Mouse (Mus musculus) forebrain, embryonic 14.5 days (tissue): ENCODE data around the gene Cbx7. TPM values are rescaled to one million over a fixed set of nuclear protein-coding genes. Genes with fewer than 3 reads are reported as not detected.

Experiments
- ATAC-seq: fragments of 200-750 bp; cut with Nextera tagmentation; 2 replicates; pipeline ENCODE4 v1.8.0; 2017; ENCODE audit warnings: mild to moderate bottlenecking, moderate library complexity
- DNase-seq: peaks from one replicate; pipeline ENCODE4 v3.0.0-alpha.2; 2015; ENCODE audit warnings: low spot score
- H3K27ac ChIP-seq: fragments of 300-500 bp; sonication (generic); 2 replicates; pipeline ENCODE4 v1.5.1; 2014; ENCODE audit warnings: low read depth, mild to moderate bottlenecking, control low read depth, low read length, moderate library complexity
- H3K27me3 ChIP-seq: fragments of 300-500 bp; sonication (generic); replicated peaks from 2 replicates; pipeline ENCODE4 v1.6.1; 2014; ENCODE audit warnings: low read length, control low read depth, mixed read lengths; ENCODE audit not compliant: control insufficient read depth, insufficient read depth
- H3K36me3 ChIP-seq: fragments of 300-500 bp; sonication (generic); 2 replicates; pipeline ENCODE4 v1.6.1; 2014; ENCODE audit warnings: low read length, control low read depth; ENCODE audit not compliant: control insufficient read depth, insufficient read depth
- H3K4me1 ChIP-seq: fragments of 300-500 bp; sonication (generic); 2 replicates; pipeline ENCODE4 v1.6.1; 2014; ENCODE audit warnings: antibody characterized with exemption, low read length, control low read depth; ENCODE audit not compliant: control insufficient read depth, insufficient read depth
- H3K4me2 ChIP-seq: fragments of 300-500 bp; sonication (generic); 2 replicates; pipeline ENCODE4 v1.6.1; 2014; ENCODE audit warnings: mild to moderate bottlenecking, control low read depth, low read length
- H3K4me3 ChIP-seq: fragments of 300-500 bp; sonication (generic); 2 replicates; pipeline ENCODE4 v1.5.1; 2014; ENCODE audit warnings: low read depth, low read length, control low read depth
- H3K9ac ChIP-seq: fragments of 300-500 bp; sonication (generic); 2 replicates; pipeline ENCODE4 v1.6.1; 2014; ENCODE audit warnings: mild to moderate bottlenecking, low read length, control low read depth, moderate library complexity
- H3K9me3 ChIP-seq: fragments of 300-500 bp; sonication (generic); replicated peaks from 2 replicates; pipeline ENCODE4 v1.6.1; 2016; ENCODE audit warnings: low read length, control low read depth, mixed read lengths; ENCODE audit not compliant: control insufficient read depth
- WGBS: fragments of 180-500 bp; shearing (Covaris S2); extraction: QIAGEN DNeasy Blood & Tissue Kit; methylation state at CpG from one replicate; pipeline ENCODE4 v1.1.7; 2014; 5-methylcytosine and 5-hydroxymethylcytosine counted together
- polyA plus RNA-seq: library from polyadenylated mRNA; unstranded; fragments of >200 nt; fragmentation: Nextera tagmentation; extraction: Ambion mirVana; gene quantifications from 2 replicates; pipeline ENCODE4 v1.2.1, GENCODE M21; 2014

Cbx7 gene
- polyA plus RNA-seq, 1 experiment from 2014 or later = 1.6 TPM

- H3K36me3 ChIP-seq = no peaks in the 10 kb centered on the region
- H3K4me2 ChIP-seq = no peak overlapping the region
- no peak overlapping the region for H3K27ac ChIP-seq
- DNase-seq (no peak), ATAC-seq (no peak)
- peaks cover under 1% of the 10 kb centered on the region; the same call in 1 of the 2 replicates for H3K27me3 ChIP-seq
- H3K4me1 ChIP-seq = 0 out of 2 replicates have a peak, but pooled peaks cover 2% of the 10 kb centered on the region
- no peak overlapping the region for H3K4me3 ChIP-seq
- H3K9ac ChIP-seq = no peak overlapping the region
- H3K9me3 ChIP-seq = no peaks in the 10 kb centered on the region
- WGBS = 91% methylated on average over 12 of the region's 12 CpGs
These were observed 31.9 kb downstream of the Cbx7 start for GRCm38 (mm10) chr15:79939020-79939419.

- Histone ChIP-seq H3K27me3 (peaks cover 9% of the 10 kb centered on the region), H3K4me2 (no peak overlapping the region), H3K36me3 (no peaks in the 10 kb centered on the region), H3K9me3 (no peaks in the 10 kb centered on the region), H3K27ac (no peak overlapping the region), H3K4me1 (peaks cover 15% of the 10 kb centered on the region), H3K9ac (no peak overlapping the region), H3K4me3 (no peak overlapping the region)
- no peak for DNase-seq
- no peak for ATAC-seq
- WGBS = 71% methylated on average over 7 of the region's 7 CpGs
These were observed 34.6 kb downstream of the Cbx7 start for GRCm38 (mm10) chr15:79936374-79936751.

- H3K4me1 ChIP-seq = peaks cover 15% of the 10 kb centered on the region
- no peak overlapping the region for H3K9ac ChIP-seq
- ATAC-seq (no peak), DNase-seq (no peak)
- no peak overlapping the region for H3K4me2 ChIP-seq
- WGBS = 31% methylated on average over 9 of the region's 9 CpGs
- no peak overlapping the region for H3K27ac ChIP-seq
- no peaks in the 10 kb centered on the region for H3K36me3 ChIP-seq
- peaks cover 9% of the 10 kb centered on the region for H3K27me3 ChIP-seq
- H3K9me3 ChIP-seq = no peaks in the 10 kb centered on the region
- no peak overlapping the region for H3K4me3 ChIP-seq
These were observed 35.1 kb downstream of the Cbx7 start for GRCm38 (mm10) chr15:79935654-79936373.

GRCm38 (mm10) chr15:79934776-79935175 is 36.1 kb downstream of the Cbx7 start:
- no peak overlapping the region for H3K4me3 ChIP-seq
- peaks cover 15% of the 10 kb centered on the region for H3K4me1 ChIP-seq
- DNase-seq = peak; percentile 58
- H3K27me3 ChIP-seq = peaks cover 9% of the 10 kb centered on the region
- H3K36me3 ChIP-seq = no peaks in the 10 kb centered on the region
- no peak overlapping the region for H3K9ac ChIP-seq
- WGBS = 2% methylated on average over 10 of the region's 10 CpGs
- no peak overlapping the region for H3K27ac ChIP-seq
- H3K4me2 ChIP-seq = peak overlapping the region; percentile 15; the same call in 1 of the 2 replicates
- H3K9me3 ChIP-seq = no peaks in the 10 kb centered on the region
- ATAC-seq = no peak

- Histone ChIP-seq H3K4me2 (peak overlapping the region; percentile 15), H3K4me3 (no peak overlapping the region), H3K9ac (no peak overlapping the region; the same call in 1 of the 2 replicates), H3K27me3 (peaks cover 9% of the 10 kb centered on the region), H3K36me3 (no peaks in the 10 kb centered on the region), H3K27ac (no peak overlapping the region), H3K9me3 (no peaks in the 10 kb centered on the region), H3K4me1 (peaks cover 15% of the 10 kb centered on the region)
- 1% methylated on average over 22 of the region's 22 CpGs for WGBS
- DNase-seq (no peak), ATAC-seq (no peak)
These were observed 37.0 kb downstream of the Cbx7 start for GRCm38 (mm10) chr15:79933670-79934514.

- Histone ChIP-seq H3K27me3 (peaks cover 9% of the 10 kb centered on the region), H3K4me1 (peaks cover 15% of the 10 kb centered on the region), H3K4me2 (peak overlapping the region; percentile 74), H3K9me3 (no peaks in the 10 kb centered on the region), H3K9ac (peak overlapping the region; percentile 71; the same call in 1 of the 2 replicates), H3K27ac (no peak overlapping the region), H3K4me3 (peak overlapping the region; percentile 55), H3K36me3 (no peaks in the 10 kb centered on the region)
- ATAC-seq (no peak), DNase-seq (no peak)
- 4% methylated on average over 22 of the region's 22 CpGs for WGBS
These were observed 37.8 kb downstream of the Cbx7 start for GRCm38 (mm10) chr15:79933052-79933669.

- DNase-seq (peak; percentile 88), ATAC-seq (peak; percentile 54)
- H3K27ac ChIP-seq = no peak overlapping the region
- H3K36me3 ChIP-seq = no peaks in the 10 kb centered on the region
- H3K9ac ChIP-seq = peak overlapping the region; percentile 71
- WGBS = under 1% methylated on average over 41 of the region's 62 CpGs
- peak overlapping the region; percentile 74 for H3K4me2 ChIP-seq
- H3K27me3 ChIP-seq = peaks cover 9% of the 10 kb centered on the region
- peak overlapping the region; percentile 55 for H3K4me3 ChIP-seq
- H3K9me3 ChIP-seq = no peaks in the 10 kb centered on the region
- peaks cover 15% of the 10 kb centered on the region for H3K4me1 ChIP-seq
These were observed 38.5 kb downstream of the Cbx7 start for GRCm38 (mm10) chr15:79932323-79932987.

- Histone ChIP-seq H3K4me3 (peak overlapping the region; percentile 55), H3K36me3 (no peaks in the 10 kb centered on the region), H3K4me2 (peak overlapping the region; percentile 74), H3K4me1 (peaks cover 19% of the 10 kb centered on the region), H3K27me3 (peaks cover 9% of the 10 kb centered on the region), H3K9me3 (no peaks in the 10 kb centered on the region), H3K27ac (no peak overlapping the region), H3K9ac (no peak overlapping the region; the same call in 1 of the 2 replicates)
- no peak for ATAC-seq
- no peak for DNase-seq
- WGBS = 20% methylated on average over 13 of the region's 13 CpGs
These were observed 39.3 kb downstream of the Cbx7 start for GRCm38 (mm10) chr15:79931496-79932141.
